Comparison of ENCODE assay signal across 8 mouse cellular contexts in genomic region chr15:102025136-102025872, GRCm38 (mm10). TPM values are rescaled to one million over a fixed set of nuclear protein-coding genes. Genes with fewer than 3 reads are reported as not detected.
DNase-seq lines count a peak whose midpoint lies in the region; ATAC-seq and TF ChIP-seq lines count a peak whose summit lies in the region.

No protein-coding gene starts in this region.

- ATAC-seq in forebrain, embryonic 15.5 days (replicated peaks): no peak
- ATAC-seq in limb, embryonic 12.5 days (ENCODE audit: insufficient number of reproducible peaks, insufficient read depth, low FRiP score, low TSS enrichment, low read depth): no peak
- ATAC-seq in erythroblast, adult 5-6 weeks (replicated peaks; ENCODE audit: low FRiP score, poor library complexity, severe bottlenecking): no peak

- 8% methylated on average over 20 of the region's 22 CpGs for WGBS in forebrain, embryonic 15.5 days
- WGBS in limb, embryonic 12.5 days: 3% methylated on average over 22 of the region's 22 CpGs

- no peak for TF ChIP-seq CTCF in layer of hippocampus, adult 2 months (conservative IDR thresholded peaks at IDR 0.05)

- H3K9ac ChIP-seq in forebrain, embryonic 15.5 days (replicated peaks): no peak overlapping the region
- H3K9ac ChIP-seq in limb, embryonic 12.5 days (replicated peaks): 0 out of 2 replicates have a peak overlapping the region, but pooled peaks have one; percentile 24

- peaks cover 25% of the 10 kb centered on the region; the same call in 1 of the 2 replicates for H3K27me3 ChIP-seq in forebrain, embryonic 15.5 days
- peaks cover 67% of the 10 kb centered on the region for H3K27me3 ChIP-seq in limb, embryonic 12.5 days

- H3K36me3 ChIP-seq in forebrain, embryonic 15.5 days: no peaks in the 10 kb centered on the region
- H3K36me3 ChIP-seq in limb, embryonic 12.5 days: no peaks in the 10 kb centered on the region

- H3K4me1 ChIP-seq in forebrain, embryonic 15.5 days: 0 out of 2 replicates have a peak, but pooled peaks cover 12% of the 10 kb centered on the region
- peaks cover 27% of the 10 kb centered on the region for H3K4me1 ChIP-seq in limb, embryonic 12.5 days (replicated peaks)

- H3K4me3 ChIP-seq in layer of hippocampus, adult 2 months: peak overlapping the region; percentile 2; the same call in 1 of the 2 replicates
- no peak overlapping the region for H3K4me3 ChIP-seq in forebrain, embryonic 15.5 days
- no peak overlapping the region; the same call in 1 of the 2 replicates for H3K4me3 ChIP-seq in limb, embryonic 12.5 days (replicated peaks)

- H3K27ac ChIP-seq in layer of hippocampus, adult 2 months: no peak overlapping the region
- no peak overlapping the region for H3K27ac ChIP-seq in forebrain, embryonic 15.5 days (replicated peaks)
- no peak overlapping the region; the same call in 1 of the 2 replicates for H3K27ac ChIP-seq in limb, embryonic 12.5 days

- H3K9me3 ChIP-seq in forebrain, embryonic 15.5 days: no peaks in the 10 kb centered on the region
- H3K9me3 ChIP-seq in limb, embryonic 12.5 days: no peaks in the 10 kb centered on the region

- intact Hi-C loops in gastrocnemius, postnatal 14 days (cut with DNase I; ENCODE audit: low total_unique reads): no loop called here

- H3K4me2 ChIP-seq in forebrain, embryonic 15.5 days (replicated peaks): 0 out of 2 replicates have a peak overlapping the region, but pooled peaks have one; percentile 11
- H3K4me2 ChIP-seq in limb, embryonic 12.5 days: peak overlapping the region; percentile 41

- no peak for DNase-seq in layer of hippocampus, adult 2 months (ENCODE audit: low spot score in 2 of 2)
- no peak for DNase-seq in layer of hippocampus, adult 9-10 months (ENCODE audit: low spot score)
- peak; percentile 31 for DNase-seq in retina, embryonic 14.5 days (ENCODE audit: low spot score)
- DNase-seq in cerebellum, postnatal 4 days (ENCODE audit: low spot score in 2 of 2): no peak
- DNase-seq in gastrocnemius, postnatal 14 days: no peak

RNA-seq across cellular contexts. Expression of gene Krt18, which starts 2.7 kb away (rescaled TPM):
- under 1 TPM; 0.32 to 0.67 TPM for total RNA-seq in layer of hippocampus, adult 2 months (2021)
- polyA plus RNA-seq in forebrain, embryonic 15.5 days (2015; fragmentation: Nextera tagmentation; extraction: Ambion mirVana): 3.5 and 7.6 TPM in 2 replicates
- polyA plus RNA-seq in limb, embryonic 12.5 days (2016; fragmentation: Nextera tagmentation; extraction: Ambion mirVana): 21.2 and 21.5 TPM in 2 replicates
- 2.3 TPM in 1 of 2 replicates, not detected in the other for total RNA-seq in erythroblast, adult 5-6 weeks (2015; ENCODE audit: low replicate concordance)
- total RNA-seq in erythroblast, adult 5-6 weeks (2017; ENCODE audit: low replicate concordance): 2.8 TPM in 1 of 2 replicates, not detected in the other
- 1 to 10 TPM in 1 of 2 experiments, under 1 TPM in 1; 0.42 to 1.6 TPM for total RNA-seq in gastrocnemius, postnatal 14 days (2021)

RNA-seq across cellular contexts. Expression of gene Krt8, which starts 21.0 kb away (rescaled TPM):
- under 1 TPM in 1 of 2 experiments, not detected in 1; 0.26 TPM for total RNA-seq in layer of hippocampus, adult 2 months (2021)
- 1.9 and 3.9 TPM in 2 replicates for polyA plus RNA-seq in forebrain, embryonic 15.5 days (2015; fragmentation: Nextera tagmentation; extraction: Ambion mirVana)
- polyA plus RNA-seq in limb, embryonic 12.5 days (2016; fragmentation: Nextera tagmentation; extraction: Ambion mirVana): 10.3 and 11.3 TPM in 2 replicates
- not detected in 2 replicates for total RNA-seq in erythroblast, adult 5-6 weeks (2015; ENCODE audit: low replicate concordance)
- total RNA-seq in erythroblast, adult 5-6 weeks (2017; ENCODE audit: low replicate concordance): not detected in 2 replicates
- total RNA-seq in gastrocnemius, postnatal 14 days (2021): under 1 TPM; 0.49 to 0.92 TPM

RNA-seq across cellular contexts. Expression of gene Eif4b, which starts 48.3 kb away (rescaled TPM):
- total RNA-seq in layer of hippocampus, adult 2 months (2021): 100 to 1,000 TPM; 196 to 199 TPM
- polyA plus RNA-seq in forebrain, embryonic 15.5 days (2015; fragmentation: Nextera tagmentation; extraction: Ambion mirVana): 98.9 and 99.5 TPM in 2 replicates
- polyA plus RNA-seq in limb, embryonic 12.5 days (2016; fragmentation: Nextera tagmentation; extraction: Ambion mirVana): 121 and 124 TPM in 2 replicates
- total RNA-seq in erythroblast, adult 5-6 weeks (2015; ENCODE audit: low replicate concordance): 35.4 and 35.9 TPM in 2 replicates
- total RNA-seq in erythroblast, adult 5-6 weeks (2017; ENCODE audit: low replicate concordance): 58.0 and 81.1 TPM in 2 replicates
- total RNA-seq in gastrocnemius, postnatal 14 days (2021): 100 to 1,000 TPM; 130 to 139 TPM
